Mouse (Mus musculus) hindbrain, postnatal 0 days (tissue): ENCODE measurements around the gene Ube2v1. TPM values are rescaled to one million over a fixed set of nuclear protein-coding genes. Genes with fewer than 3 reads are reported as not detected.

Experiments used
- ATAC-seq: fragments of 200-750 bp; cut with Nextera tagmentation; 2 replicates; pipeline ENCODE4 v1.8.0; 2017; ENCODE audit warnings: mild to moderate bottlenecking, moderate TSS enrichment, moderate library complexity
- DNase-seq: peaks from one replicate; pipeline ENCODE4 v3.0.0-alpha.2; 2015; ENCODE audit warnings: low spot score
- H3K27ac ChIP-seq: fragments of 300-500 bp; sonication (generic); 2 replicates; pipeline ENCODE4 v1.5.1; 2014; ENCODE audit warnings: mild to moderate bottlenecking
- H3K27me3 ChIP-seq: fragments of 300-500 bp; sonication (generic); 2 replicates; pipeline ENCODE4 v1.6.1; 2014; ENCODE audit warnings: low read length, mixed read lengths; ENCODE audit not compliant: insufficient read depth
- H3K36me3 ChIP-seq: fragments of 300-500 bp; sonication (generic); 2 replicates; pipeline ENCODE4 v1.6.1; 2014; ENCODE audit warnings: low read length, mixed read lengths; ENCODE audit not compliant: insufficient read depth
- H3K4me1 ChIP-seq: fragments of 300-500 bp; sonication (generic); 2 replicates; pipeline ENCODE4 v1.6.1; 2014; ENCODE audit warnings: antibody characterized with exemption, low read length, mixed read lengths; ENCODE audit not compliant: insufficient read depth
- H3K4me2 ChIP-seq: fragments of 300-500 bp; sonication (generic); 2 replicates; pipeline ENCODE4 v1.6.1; 2014; ENCODE audit warnings: low read depth, mild to moderate bottlenecking, low read length, moderate library complexity, mixed read lengths
- H3K4me3 ChIP-seq: fragments of 300-500 bp; sonication (generic); 2 replicates; pipeline ENCODE4 v1.5.1; 2014; ENCODE audit warnings: low read length
- H3K9ac ChIP-seq: fragments of 300-500 bp; sonication (generic); replicated peaks from 2 replicates; pipeline ENCODE4 v1.6.1; 2014; ENCODE audit warnings: mild to moderate bottlenecking, low read length, moderate library complexity, mixed read lengths
- H3K9me3 ChIP-seq: fragments of 300-500 bp; sonication (generic); 2 replicates; pipeline ENCODE4 v1.6.1; 2016; ENCODE audit warnings: low read length, mixed read lengths
- CTCF ChIP-seq: IDR thresholded peaks from 2 replicates; pipeline ENCODE4 v1.5.1; 2016; ENCODE audit warnings: antibody characterized with exemption, control low read depth, low read depth
- WGBS: fragments of 180-500 bp; shearing (Covaris S2); extraction: QIAGEN DNeasy Blood & Tissue Kit; methylation state at CpG from one replicate; pipeline ENCODE4 v1.1.7; 2014; 5-methylcytosine and 5-hydroxymethylcytosine counted together
- polyA plus RNA-seq: library from polyadenylated mRNA; unstranded; fragments of >200 nt; fragmentation: Nextera tagmentation; extraction: Ambion mirVana; gene quantifications from 2 replicates; pipeline ENCODE4 v1.2.1, GENCODE M21; 2015
- total RNA-seq: library from RNA; depleted of rRNA; stranded (reverse); fragments of >200 nt; gene quantifications from 2 replicates; pipeline ENCODE4 v1.2.3, GENCODE M21; 2014

The Ube2v1 gene
- total and polyA plus RNA-seq, 2 experiments from 2014 or later = 247 to 384 TPM

- ATAC-seq = no peak
- Histone ChIP-seq H3K9me3 (no peaks in the 10 kb centered on the region), H3K27ac (no peak overlapping the region), H3K36me3 (no peaks in the 10 kb centered on the region), H3K4me1 (no peaks in the 10 kb centered on the region), H3K9ac (no peak overlapping the region), H3K4me2 (no peak overlapping the region), H3K4me3 (no peak overlapping the region), H3K27me3 (no peaks in the 10 kb centered on the region)
- DNase-seq = no peak
- 88% methylated on average over 6 of the region's 6 CpGs for WGBS
- no peak for TF ChIP-seq CTCF
Measured at GRCm38 (mm10) chr2:167642164-167642563, 10.3 kb upstream of the Ube2v1 start.

GRCm38 (mm10) chr2:167641337-167641736 is 9.4 kb upstream of the Ube2v1 start:
- H3K9ac ChIP-seq = no peak overlapping the region
- H3K9me3 ChIP-seq = no peaks in the 10 kb centered on the region
- no peak for ATAC-seq
- H3K4me3 ChIP-seq = no peak overlapping the region
- no peak overlapping the region for H3K27ac ChIP-seq
- no peaks in the 10 kb centered on the region for H3K36me3 ChIP-seq
- no peak for DNase-seq
- TF ChIP-seq CTCF = peak; percentile 66
- no peaks in the 10 kb centered on the region for H3K27me3 ChIP-seq
- 50% methylated on average over 8 of the region's 8 CpGs for WGBS
- H3K4me2 ChIP-seq = no peak overlapping the region
- no peaks in the 10 kb centered on the region for H3K4me1 ChIP-seq

DNA sequence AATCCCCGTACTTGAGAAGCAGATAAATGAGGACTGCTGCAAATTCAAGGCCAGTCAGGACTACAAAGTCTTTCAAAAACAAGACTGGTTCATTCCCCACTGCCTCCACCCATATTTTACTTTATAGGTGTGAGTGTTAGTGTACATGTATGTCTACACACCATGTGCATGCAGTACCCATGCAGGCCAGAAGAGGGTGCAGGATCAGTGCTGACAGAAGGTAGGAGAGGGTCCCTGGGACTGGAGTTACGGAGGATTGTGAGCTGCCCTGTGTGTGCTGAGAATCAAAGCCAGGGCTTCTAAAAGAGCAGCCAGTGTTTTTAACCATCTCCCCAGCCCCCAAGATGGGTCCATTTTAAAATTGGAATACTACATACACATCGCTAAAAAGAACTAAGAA is 8.4 kb upstream of the Ube2v1 start:
- Histone ChIP-seq H3K27me3 (no peaks in the 10 kb centered on the region), H3K4me3 (no peak overlapping the region), H3K27ac (no peak overlapping the region), H3K9me3 (no peaks in the 10 kb centered on the region), H3K9ac (no peak overlapping the region), H3K4me2 (no peak overlapping the region), H3K4me1 (no peaks in the 10 kb centered on the region), H3K36me3 (no peaks in the 10 kb centered on the region)
- TF ChIP-seq CTCF = peak; percentile 71
- ATAC-seq (no peak), DNase-seq (no peak)
- 81% methylated on average over 3 of the region's 3 CpGs for WGBS

GRCm38 (mm10) chr2:167634865-167635512 is 3.1 kb upstream of the Ube2v1 start:
- H3K4me1 ChIP-seq = peaks cover 11% of the 10 kb centered on the region
- TF ChIP-seq CTCF = no peak
- H3K27ac ChIP-seq = no peak overlapping the region
- H3K9ac ChIP-seq = no peak overlapping the region
- H3K9me3 ChIP-seq = no peaks in the 10 kb centered on the region
- ATAC-seq (no peak), DNase-seq (no peak)
- H3K27me3 ChIP-seq = no peaks in the 10 kb centered on the region
- H3K4me3 ChIP-seq = peak overlapping the region; percentile 22
- 83% methylated on average over 7 of the region's 7 CpGs for WGBS
- H3K36me3 ChIP-seq = no peaks in the 10 kb centered on the region
- peak overlapping the region; percentile 52 for H3K4me2 ChIP-seq

DNA sequence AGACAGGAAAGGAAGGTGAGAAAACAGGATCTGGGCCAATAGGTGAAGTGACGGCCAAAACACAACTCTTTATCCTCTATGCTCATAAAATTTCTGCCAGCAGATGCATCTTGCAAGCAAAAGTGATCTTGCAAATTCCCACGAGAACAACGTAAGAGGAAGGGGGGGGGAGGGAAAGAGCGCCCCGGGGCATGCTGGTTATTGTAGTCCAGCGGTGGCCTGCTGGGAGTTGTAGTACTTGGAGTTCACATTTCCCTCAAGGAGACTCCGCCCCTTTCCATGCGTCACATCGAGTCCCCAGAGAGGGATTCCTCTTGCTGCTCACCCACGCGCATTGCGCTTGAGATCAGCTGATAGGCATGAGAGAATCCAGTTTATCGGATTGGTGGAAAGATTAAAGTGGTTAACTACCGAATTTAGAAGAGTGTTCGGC is 2.5 kb upstream of the Ube2v1 start:
- Histone ChIP-seq H3K4me3 (peak overlapping the region; percentile 22), H3K9ac (peak overlapping the region; percentile 35; the same call in 1 of the 2 replicates), H3K27me3 (no peaks in the 10 kb centered on the region), H3K9me3 (no peaks in the 10 kb centered on the region), H3K4me1 (peaks cover 17% of the 10 kb centered on the region), H3K27ac (peak overlapping the region; percentile 73), H3K36me3 (no peaks in the 10 kb centered on the region), H3K4me2 (peak overlapping the region; percentile 52)
- WGBS = 1% methylated on average over 15 of the region's 15 CpGs
- DNase-seq (peak; percentile 100), ATAC-seq (peak; percentile 74)
- TF ChIP-seq CTCF = no peak

- no peak for TF ChIP-seq CTCF
- Histone ChIP-seq H3K9ac (no peak overlapping the region), H3K27ac (no peak overlapping the region), H3K36me3 (no peaks in the 10 kb centered on the region; the same call in 1 of the 2 replicates), H3K4me2 (no peak overlapping the region), H3K4me3 (no peak overlapping the region), H3K27me3 (no peaks in the 10 kb centered on the region), H3K4me1 (peaks cover 21% of the 10 kb centered on the region), H3K9me3 (no peaks in the 10 kb centered on the region)
- no peak for DNase-seq
- ATAC-seq = no peak
- WGBS = 88% methylated on average over 6 of the region's 6 CpGs
Measured at GRCm38 (mm10) chr2:167633537-167633872, 1.6 kb upstream of the Ube2v1 start.
